Mouse (Mus musculus) MEL (cell line): Measurements from ENCODE around the gene Pik3ip1. TPM values are rescaled to one million over a fixed set of nuclear protein-coding genes. Genes with fewer than 3 reads are reported as not detected.

Experiments
- DNase-seq: peaks from one replicate; pipeline ENCODE4 v3.0.0; 2011; ENCODE audit warnings: low read depth, low spot score
- H3K27ac ChIP-seq: 2 replicates; pipeline ENCODE4 v1.5.1; 2012; ENCODE audit warnings: low read depth, mild to moderate bottlenecking, control low read depth, low read length, moderate library complexity; ENCODE audit not compliant: control insufficient read depth
- H3K27me3 ChIP-seq, 2 experiments: fragments of 150-350 bp in 1 of 2; sonication (generic) in 1 of 2; 2 replicates each; pipeline ENCODE4 v1.6.1; 2012; ENCODE audit warnings: low read length in 2 of 2, mild to moderate bottlenecking in 2 of 2, improper control_type of control experiment in 1 of 2, moderate library complexity in 1 of 2; ENCODE audit not compliant: insufficient read depth in 2 of 2, control insufficient read depth in 1 of 2
- H3K36me3 ChIP-seq, 2 experiments: 2 replicates each; pipeline ENCODE4 v1.6.1; 2012 to 2014; ENCODE audit warnings: low read length in 2 of 2, improper control_type of control experiment in 1 of 2, inconsistent platforms in 1 of 2, mild to moderate bottlenecking in 1 of 2; ENCODE audit not compliant: insufficient read depth in 2 of 2, control insufficient read depth in 1 of 2
- H3K4me1 ChIP-seq, 2 experiments: fragments of 150-350 bp in 1 of 2; sonication (generic) in 1 of 2; 2 replicates each; pipeline ENCODE4 v1.6.1; 2012; ENCODE audit warnings: low read length in 2 of 2, improper control_type of control experiment in 1 of 2, mild to moderate bottlenecking in 1 of 2; ENCODE audit not compliant: insufficient read depth in 2 of 2, control insufficient read depth in 1 of 2
- H3K4me3 ChIP-seq, 2 experiments: fragments of 150-350 bp in 1 of 2; sonication (generic) in 1 of 2; 2 replicates each; pipeline ENCODE4 v1.5.1; 2012; ENCODE audit warnings: low read depth in 2 of 2, low read length in 2 of 2, mild to moderate bottlenecking in 2 of 2, moderate library complexity in 2 of 2, control low read depth in 1 of 2, improper control_type of control experiment in 1 of 2; ENCODE audit not compliant: control insufficient read depth in 1 of 2, insufficient read depth in 1 of 2
- H3K79me2 ChIP-seq: 2 replicates; pipeline ENCODE4 v1.6.1; 2012; ENCODE audit warnings: mild to moderate bottlenecking, low read length, moderate library complexity; ENCODE audit not compliant: control insufficient read depth, poor library complexity, insufficient read depth
- H3K9ac ChIP-seq: 2 replicates; pipeline ENCODE4 v1.6.1; 2012; ENCODE audit warnings: low read depth, mild to moderate bottlenecking, control low read depth, low read length, moderate library complexity; ENCODE audit not compliant: control insufficient read depth, poor library complexity, severe bottlenecking
- H3K9me3 ChIP-seq: fragments of 150-350 bp; sonication (generic); replicated peaks from 2 replicates; pipeline ENCODE4 v1.6.1; 2012; ENCODE audit warnings: mild to moderate bottlenecking, low read length, improper control_type of control experiment, moderate library complexity; ENCODE audit not compliant: insufficient read depth
- CHD2 ChIP-seq: IDR thresholded peaks from 2 replicates; pipeline ENCODE4 v1.6.1; 2011; ENCODE audit warnings: low read length, improper control_type of control experiment
- E2F4 ChIP-seq: IDR thresholded peaks from 2 replicates; pipeline ENCODE4 v1.6.1; 2011; ENCODE audit warnings: low read depth, low read length, improper control_type of control experiment, borderline replicate concordance
- EP300 ChIP-seq, 2 experiments: IDR thresholded peaks; 2 replicates each; pipeline ENCODE4 v1.6.1; 2011; ENCODE audit warnings: improper control_type of control experiment in 2 of 2, low read length in 2 of 2, low read depth in 1 of 2, mild to moderate bottlenecking in 1 of 2
- GABPA ChIP-seq: IDR thresholded peaks from 2 replicates; pipeline ENCODE4 v1.6.1; 2012; ENCODE audit warnings: low read depth, mild to moderate bottlenecking, inconsistent platforms, low read length, improper control_type of control experiment, moderate library complexity
- GATA1 ChIP-seq: IDR thresholded peaks from 2 replicates; pipeline ENCODE4 v1.6.1; 2011; ENCODE audit warnings: low read depth, low read length, improper control_type of control experiment
- HCFC1 ChIP-seq: IDR thresholded peaks from 2 replicates; pipeline ENCODE4 v1.6.1; 2012; ENCODE audit warnings: low read depth, mild to moderate bottlenecking, inconsistent platforms, low read length, improper control_type of control experiment, moderate library complexity
- JUND ChIP-seq: IDR thresholded peaks from 2 replicates; pipeline ENCODE4 v1.6.1; 2011; ENCODE audit warnings: low read depth, mild to moderate bottlenecking, improper control_type of control experiment, low read length
- MAFK ChIP-seq: IDR thresholded peaks from 2 replicates; pipeline ENCODE4 v1.6.1; 2011; ENCODE audit warnings: low read depth, mild to moderate bottlenecking, low read length, improper control_type of control experiment, borderline replicate concordance
- MAZ ChIP-seq: IDR thresholded peaks from 2 replicates; pipeline ENCODE4 v1.6.1; 2012; ENCODE audit warnings: low read depth, mild to moderate bottlenecking, inconsistent platforms, low read length, improper control_type of control experiment
- NELFE ChIP-seq: IDR thresholded peaks from 2 replicates; pipeline ENCODE4 v1.6.1; 2011; ENCODE audit warnings: low read depth, low read length, improper control_type of control experiment
- NRF1 ChIP-seq: IDR thresholded peaks from 2 replicates; pipeline ENCODE4 v1.6.1; 2014; ENCODE audit warnings: low read depth, mild to moderate bottlenecking, inconsistent platforms, low read length, improper control_type of control experiment, moderate library complexity; ENCODE audit not compliant: poor library complexity, insufficient read depth, severe bottlenecking
- POLR2A ChIP-seq, 2 experiments: IDR thresholded peaks; 2 replicates each; pipeline ENCODE4 v1.6.1; 2011 to 2012; ENCODE audit warnings: low read length in 2 of 2, mild to moderate bottlenecking in 2 of 2, control low read depth in 1 of 2, improper control_type of control experiment in 1 of 2, low read depth in 1 of 2, moderate library complexity in 1 of 2; ENCODE audit not compliant: control insufficient read depth in 1 of 2, insufficient read depth in 1 of 2, poor library complexity in 1 of 2
- RAD21 ChIP-seq: IDR thresholded peaks from 2 replicates; pipeline ENCODE4 v1.6.1; 2011; ENCODE audit warnings: mild to moderate bottlenecking, low read depth, low read length, improper control_type of control experiment
- RCOR1 ChIP-seq: IDR thresholded peaks from 2 replicates; pipeline ENCODE4 v1.6.1; 2012; ENCODE audit warnings: low read depth, mild to moderate bottlenecking, inconsistent platforms, low read length, improper control_type of control experiment
- SIN3A ChIP-seq: IDR thresholded peaks from 2 replicates; pipeline ENCODE4 v1.6.1; 2012; ENCODE audit warnings: low read length, improper control_type of control experiment, inconsistent platforms
- USF2 ChIP-seq, 2 experiments: IDR thresholded peaks; 2 replicates each; pipeline ENCODE4 v1.6.1; 2011 to 2012; ENCODE audit warnings: improper control_type of control experiment in 2 of 2, low read length in 2 of 2, borderline replicate concordance in 1 of 2, inconsistent platforms in 1 of 2, low read depth in 1 of 2, mild to moderate bottlenecking in 1 of 2; ENCODE audit not compliant: insufficient read depth in 1 of 2
- ZKSCAN1 ChIP-seq: IDR thresholded peaks from 2 replicates; pipeline ENCODE4 v1.6.1; 2012; ENCODE audit warnings: low read depth, mild to moderate bottlenecking, inconsistent platforms, low read length, improper control_type of control experiment, moderate library complexity
- ZMIZ1 ChIP-seq: IDR thresholded peaks from 2 replicates; pipeline ENCODE4 v1.6.1; 2012; ENCODE audit warnings: low read depth, mild to moderate bottlenecking, inconsistent platforms, low read length, improper control_type of control experiment, moderate library complexity
- ZNF384 ChIP-seq: IDR thresholded peaks from 2 replicates; pipeline ENCODE4 v1.6.1; 2012; ENCODE audit warnings: low read depth, mild to moderate bottlenecking, inconsistent platforms, low read length, improper control_type of control experiment
- polyA plus RNA-seq, 2 experiments: library from polyadenylated mRNA; stranded (reverse) in 1 of 2; unstranded in 1 of 2; fragments of >175 nt in 1 of 2; fragments of >200 nt in 1 of 2; gene quantifications; 2 replicates each; pipeline versions ENCODE4 v1.2.1 to v1.2.4; 2012; ENCODE audit warnings: low replicate concordance in 2 of 2, low read depth in 1 of 2; ENCODE audit not compliant: insufficient read length in 2 of 2, insufficient read depth in 1 of 2, missing spikeins in 1 of 2
- total RNA-seq: library from RNA; depleted of rRNA; stranded (reverse); fragments of 300-350 nt; gene quantifications from 2 replicates; pipeline ENCODE4 v1.2.3, GENCODE M21; 2012

Gene Pik3ip1
- total and polyA plus RNA-seq, 3 experiments: 1.7 to 2.7 TPM; not detected in 1

DNA sequence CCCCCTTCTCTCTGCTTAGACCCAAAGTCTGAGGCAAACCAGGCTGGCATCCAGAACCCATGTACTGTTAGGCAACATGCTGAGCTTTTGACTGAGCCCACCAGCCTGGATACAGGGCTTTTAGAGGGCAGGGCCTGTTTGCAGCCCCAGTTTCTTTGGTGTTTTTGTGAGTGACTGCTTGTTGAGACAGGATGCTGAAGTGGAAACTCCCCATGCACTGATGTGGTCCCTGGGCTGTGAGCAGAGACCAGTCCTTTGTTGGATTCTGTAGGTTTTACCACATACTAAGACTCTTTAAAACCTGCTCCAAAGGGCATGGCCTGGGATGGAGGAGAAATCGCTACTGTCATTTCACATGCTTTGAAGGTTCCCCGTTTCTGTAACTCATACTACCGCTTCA lies 14.7 kb downstream of the Pik3ip1 start:
- H3K79me2 ChIP-seq: no peaks in the 10 kb centered on the region
- DNase-seq: no peak
- peaks cover 2 to 7% of the 10 kb centered on the region in 2 experiments; a peak in 3 of 4 replicates for H3K36me3 ChIP-seq
- no peak for TF ChIP-seq ZNF384
- no peak for TF ChIP-seq MAZ
- no peak for TF ChIP-seq RCOR1
- no peak for TF ChIP-seq NRF1
- peaks cover 0 to 9% of the 10 kb centered on the region in 2 experiments; a peak in 3 of 4 replicates for H3K4me1 ChIP-seq
- no peak overlapping the region for H3K27ac ChIP-seq
- H3K9ac ChIP-seq: no peak overlapping the region
- no peak overlapping the region for H3K4me3 ChIP-seq
- no peaks in the 10 kb centered on the region for H3K27me3 ChIP-seq
- H3K9me3 ChIP-seq: no peaks in the 10 kb centered on the region

DNA sequence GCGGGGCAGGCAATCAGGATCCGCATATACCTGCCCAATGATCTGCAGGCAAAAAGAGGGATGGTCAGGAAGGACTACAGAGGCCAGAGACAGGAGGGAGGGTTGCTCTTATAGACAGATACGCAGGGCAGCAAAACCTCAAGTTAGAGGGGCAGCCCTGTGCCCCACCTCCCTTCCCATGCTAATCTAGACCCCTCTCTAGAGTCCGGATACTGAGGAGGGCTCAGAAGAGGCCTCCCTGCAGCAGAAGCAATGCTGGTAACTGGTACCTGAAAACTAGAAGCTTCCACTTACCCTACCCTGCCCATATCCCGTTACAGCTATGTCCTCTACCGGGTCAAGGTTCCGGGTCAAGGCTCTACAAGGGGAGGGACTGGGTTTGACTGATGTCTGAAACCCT lies 16.1 kb downstream of the Pik3ip1 start:
- DNase-seq: no peak
- TF ChIP-seq RAD21: no peak
- no peak for TF ChIP-seq GABPA
- no peak for TF ChIP-seq RCOR1
- TF ChIP-seq GATA1: no peak
- TF ChIP-seq HCFC1: no peak
- TF ChIP-seq ZKSCAN1: no peak
- TF ChIP-seq CHD2: no peak
- no peak for TF ChIP-seq ZNF384
- no peak for TF ChIP-seq NELFE
- no peak for TF ChIP-seq USF2 (IDR thresholded peaks at IDR 0.05; ENCODE audit: borderline replicate concordance in 1 of 2, insufficient read depth in 1 of 2, low read depth in 1 of 2, low read length in 2 of 2)
- TF ChIP-seq POLR2A (IDR thresholded peaks at IDR 0.05; ENCODE audit: control insufficient read depth in 1 of 2, insufficient read depth in 1 of 2, low read depth in 1 of 2, low read length in 2 of 2, poor library complexity in 1 of 2): no peak
- no peak for TF ChIP-seq JUND
- TF ChIP-seq MAFK: no peak
- no peak for TF ChIP-seq NRF1
- TF ChIP-seq E2F4: no peak
- no peak for TF ChIP-seq EP300 (IDR thresholded peaks at IDR 0.05; ENCODE audit: low read depth in 1 of 2, low read length in 2 of 2)
- no peak for TF ChIP-seq ZMIZ1
- no peak for TF ChIP-seq SIN3A
- Histone ChIP-seq H3K9me3 (no peaks in the 10 kb centered on the region), H3K27me3 (no peaks in the 10 kb centered on the region), H3K36me3 (peaks cover 2 to 7% of the 10 kb centered on the region in 2 experiments; a peak in 3 of 4 replicates), H3K27ac (no peak overlapping the region), H3K4me3 (no peak overlapping the region), H3K4me1 (peaks cover 0 to 9% of the 10 kb centered on the region in 2 experiments; a peak in 3 of 4 replicates), H3K9ac (no peak overlapping the region), H3K79me2 (no peaks in the 10 kb centered on the region)
